Mouse (Mus musculus) kidney, embryonic 14.5 days (tissue): ENCODE results near the gene Slc9a3r1. TPM values are rescaled to one million over a fixed set of nuclear protein-coding genes. Genes with fewer than 3 reads are reported as not detected.

ENCODE experiments used
- polyA plus RNA-seq: library from polyadenylated mRNA; unstranded; fragments of >200 nt; fragmentation: Nextera tagmentation; extraction: Ambion mirVana; gene quantifications from 2 replicates; pipeline ENCODE4 v1.2.1, GENCODE M21; 2014

Gene Slc9a3r1
- polyA plus RNA-seq, 1 experiment from 2014 or later = 110 TPM

Other genes with a start within 250 kb of the Slc9a3r1 start
- 0.21 and 0.49 TPM in 2 replicates for gene Cd300lb, start 229.0 kb upstream of the Slc9a3r1 start, polyA plus RNA-seq
- not detected in 2 replicates for gene Cd300c, start 194.2 kb upstream of the Slc9a3r1 start, polyA plus RNA-seq
- 0.21 and 0.32 TPM in 2 replicates for gene Cd300ld, start 173.4 kb upstream of the Slc9a3r1 start, polyA plus RNA-seq
- gene Cd300c2, start 161.5 kb upstream of the Slc9a3r1 start, polyA plus RNA-seq = 1.2 and 1.3 TPM in 2 replicates
- gene Cd300ld2, start 147.1 kb upstream of the Slc9a3r1 start, polyA plus RNA-seq = not detected in 2 replicates
- gene Cd300ld4, start 136.3 kb upstream of the Slc9a3r1 start, polyA plus RNA-seq = not detected in 2 replicates
- not detected in 2 replicates for gene Cd300ld5, start 125.6 kb upstream of the Slc9a3r1 start, polyA plus RNA-seq
- not detected in 2 replicates for gene Cd300ld3, start 114.9 kb upstream of the Slc9a3r1 start, polyA plus RNA-seq
- gene Cd300e, start 101.2 kb upstream of the Slc9a3r1 start, polyA plus RNA-seq = not detected in 2 replicates
- gene Rab37, start 71.9 kb upstream of the Slc9a3r1 start, polyA plus RNA-seq = 0.96 and 1.2 TPM in 2 replicates
- 0.26 TPM in 2 replicates for gene Cd300lf, start 29.3 kb upstream of the Slc9a3r1 start, polyA plus RNA-seq
- gene Tmem104, start 24.1 kb downstream of the Slc9a3r1 start, polyA plus RNA-seq = 6.3 and 10.3 TPM in 2 replicates
- gene Nat9, start 24.5 kb downstream of the Slc9a3r1 start, polyA plus RNA-seq = 18.2 and 18.4 TPM in 2 replicates
- gene Grin2c, start 103.9 kb downstream of the Slc9a3r1 start, polyA plus RNA-seq = not detected in 2 replicates
- gene Fdxr, start 113.7 kb downstream of the Slc9a3r1 start, polyA plus RNA-seq = 9.2 and 13.1 TPM in 2 replicates
- 0.32 and 0.39 TPM in 2 replicates for gene Fads6, start 134.3 kb downstream of the Slc9a3r1 start, polyA plus RNA-seq
- gene Otop2, start 143.8 kb downstream of the Slc9a3r1 start, polyA plus RNA-seq = 0.14 and 0.15 TPM in 2 replicates
- not detected in 2 replicates for gene Ush1g, start 158.7 kb downstream of the Slc9a3r1 start, polyA plus RNA-seq
- gene Otop3, start 171.4 kb downstream of the Slc9a3r1 start, polyA plus RNA-seq = not detected in 2 replicates
- gene Hid1, start 204.4 kb downstream of the Slc9a3r1 start, polyA plus RNA-seq = 2.3 and 4.4 TPM in 2 replicates
- 11.5 and 13.0 TPM in 2 replicates for gene Cdr2l, start 218.6 kb downstream of the Slc9a3r1 start, polyA plus RNA-seq
- gene Mrpl58, start 240.4 kb downstream of the Slc9a3r1 start, polyA plus RNA-seq = 235 and 261 TPM in 2 replicates